Mouse (Mus musculus) ES-E14 (cell line): Measurements from ENCODE around the gene Vim.

Experiments used
- CHD2 ChIP-seq: IDR thresholded peaks from 2 replicates; pipeline ENCODE4 v1.6.1; 2014; ENCODE audit warnings: mild to moderate bottlenecking, low read depth, low read length, inconsistent platforms
- HCFC1 ChIP-seq: IDR thresholded peaks from 2 replicates; pipeline ENCODE4 v1.6.1; 2012; ENCODE audit warnings: low read length, inconsistent platforms, borderline replicate concordance; ENCODE audit not compliant: insufficient read depth
- MAFK ChIP-seq: IDR thresholded peaks from 2 replicates; pipeline ENCODE4 v1.6.1; 2014; ENCODE audit warnings: mild to moderate bottlenecking, low read depth, low read length, inconsistent platforms; ENCODE audit not compliant: insufficient read depth
- ZC3H11A ChIP-seq: IDR thresholded peaks from 2 replicates; pipeline ENCODE4 v1.6.1; 2012; ENCODE audit warnings: low read depth, mild to moderate bottlenecking, inconsistent platforms, low read length, borderline replicate concordance
- ZNF384 ChIP-seq: IDR thresholded peaks from 2 replicates; pipeline ENCODE4 v1.6.1; 2012; ENCODE audit warnings: low read depth, low read length, inconsistent platforms

DNA sequence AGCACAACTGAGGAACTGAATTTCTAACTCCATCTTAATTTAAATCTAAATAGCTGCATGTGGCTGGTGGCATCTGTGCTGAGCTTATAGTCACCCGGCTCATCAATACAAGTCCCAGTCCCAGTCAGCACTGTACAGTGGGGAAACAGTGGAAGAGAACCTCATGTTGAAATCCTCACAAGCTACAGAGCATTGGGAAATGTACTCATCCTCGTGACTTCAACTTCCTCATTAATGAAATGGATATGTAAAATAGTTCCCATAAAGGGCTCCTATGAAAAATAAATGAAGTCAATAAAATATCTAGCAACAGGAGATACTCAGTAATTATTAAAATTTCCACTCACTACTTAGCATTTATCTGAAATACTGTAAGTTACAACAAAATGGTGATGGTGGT, 35.5 kb upstream of the Vim start:
- TF ChIP-seq CHD2 (no peak), MAFK (no peak), ZNF384 (no peak), HCFC1 (no peak), ZC3H11A (no peak)
